Mouse (Mus musculus) splenic B cell, adult 2 months (primary cell): ENCODE measurements around the gene Camk2n1.

ENCODE experiments used
- DNase-seq: peaks from one replicate; pipeline ENCODE4 v3.0.0-alpha.2; 2011; ENCODE audit warnings: low read depth, low spot score
- H3K27me3 ChIP-seq: 2 replicates; pipeline ENCODE4 v1.6.1; 2012; ENCODE audit warnings: mild to moderate bottlenecking, low read length, moderate library complexity, mixed read lengths; ENCODE audit not compliant: control insufficient read depth, poor library complexity, insufficient read depth, severe bottlenecking
- H3K36me3 ChIP-seq: 2 replicates; pipeline ENCODE4 v1.6.1; 2012; ENCODE audit warnings: mild to moderate bottlenecking, low read length, moderate library complexity, mixed read lengths; ENCODE audit not compliant: control insufficient read depth, poor library complexity, insufficient read depth, severe bottlenecking

Camk2n1 gene

GRCm38 (mm10) chr4:138466690-138467089 lies 12.6 kb downstream of the Camk2n1 start:
- no peaks in the 10 kb centered on the region for H3K27me3 ChIP-seq
- DNase-seq: no peak

DNA sequence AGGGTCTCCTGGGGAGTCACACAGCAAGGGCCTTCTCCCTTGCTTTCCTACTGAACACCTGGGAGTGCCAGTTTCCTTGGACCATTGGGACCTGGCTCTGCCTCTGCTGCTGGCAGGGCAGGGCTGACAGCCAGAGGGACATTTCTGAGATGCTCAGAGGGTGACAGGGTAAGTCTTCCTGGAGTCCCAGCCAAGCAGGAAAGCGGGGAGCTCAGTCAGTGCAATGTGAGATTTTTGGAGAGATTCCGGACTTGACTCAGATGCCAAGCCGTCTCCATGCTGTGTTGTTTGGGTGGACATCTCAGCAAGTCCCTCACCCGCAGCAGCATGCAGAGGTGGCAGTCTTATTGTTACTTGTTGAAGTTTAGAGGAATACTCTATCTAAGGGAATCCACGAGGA lies 13.3 kb downstream of the Camk2n1 start:
- H3K36me3 ChIP-seq: no peaks in the 10 kb centered on the region
- H3K27me3 ChIP-seq: no peaks in the 10 kb centered on the region
- no peak for DNase-seq

More at GRCm38 (mm10) chr4:138466690-138467089, 12.6 kb downstream of the Camk2n1 start:
- no peaks in the 10 kb centered on the region for H3K36me3 ChIP-seq

DNA sequence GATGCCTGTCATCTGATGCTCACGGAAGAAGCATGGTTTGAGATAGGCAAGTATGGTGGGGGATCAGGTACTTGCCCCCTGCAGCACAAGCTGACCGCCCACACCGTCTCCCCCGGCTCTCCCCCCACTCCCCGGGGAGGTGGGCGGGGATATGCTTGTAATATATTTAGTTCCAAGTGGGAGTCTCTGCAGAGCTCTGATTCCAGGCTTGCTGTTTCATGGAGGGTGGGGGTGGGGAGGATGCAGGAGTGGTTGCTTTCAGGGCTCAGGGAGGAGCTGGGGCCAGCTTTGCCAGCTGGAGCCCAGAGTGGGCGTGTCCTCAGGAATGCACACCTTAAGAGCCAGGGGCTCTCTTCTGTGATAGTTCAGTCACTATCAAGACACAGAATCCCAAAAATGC lies 15.0 kb downstream of the Camk2n1 start:
- Histone ChIP-seq H3K36me3 (no peaks in the 10 kb centered on the region), H3K27me3 (no peaks in the 10 kb centered on the region)
- DNase-seq: no peak

DNA sequence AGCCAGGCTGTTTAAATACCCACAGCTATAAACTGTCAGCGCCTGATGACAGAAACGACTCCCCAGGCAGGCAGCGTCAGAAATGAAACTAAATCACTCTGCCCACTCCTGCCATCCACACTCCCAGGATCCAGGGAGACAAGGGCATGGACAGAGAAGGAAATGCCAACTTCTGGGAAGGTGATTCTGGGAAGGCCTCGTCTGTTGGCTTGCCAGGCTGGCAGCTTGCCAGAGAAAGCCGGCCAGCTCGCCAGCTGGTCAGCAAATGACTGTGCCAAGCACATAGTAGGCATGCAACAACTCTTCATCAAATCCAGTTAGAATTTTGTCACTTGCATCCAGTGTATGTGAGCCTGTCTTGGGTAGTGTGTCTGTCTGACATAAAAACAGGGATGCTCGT lies 17.1 kb downstream of the Camk2n1 start:
- no peak for DNase-seq
- Histone ChIP-seq H3K27me3 (no peaks in the 10 kb centered on the region), H3K36me3 (no peaks in the 10 kb centered on the region)

DNA sequence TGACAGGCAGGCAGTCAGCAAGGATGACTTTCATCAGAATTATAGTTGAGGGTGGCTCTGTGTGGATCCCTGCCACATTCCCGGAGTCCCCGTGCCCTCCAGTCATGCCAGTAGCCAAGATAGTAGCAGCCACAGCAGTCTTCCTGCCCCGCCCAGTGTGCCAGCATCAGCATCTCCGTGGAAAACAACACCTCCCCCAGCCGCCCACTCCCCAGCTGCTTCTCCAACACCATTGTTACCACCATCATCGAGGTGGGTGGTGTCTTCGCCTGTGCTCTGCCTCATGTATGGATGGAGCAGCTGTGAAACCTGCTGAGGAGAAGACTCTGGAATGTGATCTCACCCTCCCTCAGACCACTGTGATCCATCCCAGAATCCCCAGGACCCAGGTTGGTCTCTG lies 25.5 kb downstream of the Camk2n1 start:
- no peaks in the 10 kb centered on the region for H3K27me3 ChIP-seq
- H3K36me3 ChIP-seq: no peaks in the 10 kb centered on the region
- DNase-seq: no peak

- no peaks in the 10 kb centered on the region for H3K36me3 ChIP-seq
- H3K27me3 ChIP-seq: no peaks in the 10 kb centered on the region
- no peak for DNase-seq
Observed at GRCm38 (mm10) chr4:138480962-138481361, 26.8 kb downstream of the Camk2n1 start.

- Histone ChIP-seq H3K27me3 (no peaks in the 10 kb centered on the region), H3K36me3 (no peaks in the 10 kb centered on the region)
- no peak for DNase-seq
Observed at GRCm38 (mm10) chr4:138482721-138483120, 28.6 kb downstream of the Camk2n1 start.

- DNase-seq: no peak
- H3K36me3 ChIP-seq: no peaks in the 10 kb centered on the region
- H3K27me3 ChIP-seq: no peaks in the 10 kb centered on the region
Observed at GRCm38 (mm10) chr4:138488241-138488640, 34.1 kb downstream of the Camk2n1 start.

GRCm38 (mm10) chr4:138491088-138491487 lies 37.0 kb downstream of the Camk2n1 start:
- no peak for DNase-seq
- Histone ChIP-seq H3K36me3 (no peaks in the 10 kb centered on the region), H3K27me3 (no peaks in the 10 kb centered on the region)

- DNase-seq: no peak
- H3K36me3 ChIP-seq: no peaks in the 10 kb centered on the region
- no peaks in the 10 kb centered on the region for H3K27me3 ChIP-seq
Observed at GRCm38 (mm10) chr4:138493161-138494001, 39.3 kb downstream of the Camk2n1 start.

GRCm38 (mm10) chr4:138494905-138495304 lies 40.8 kb downstream of the Camk2n1 start:
- no peak for DNase-seq
- Histone ChIP-seq H3K36me3 (no peaks in the 10 kb centered on the region), H3K27me3 (no peaks in the 10 kb centered on the region)

DNA sequence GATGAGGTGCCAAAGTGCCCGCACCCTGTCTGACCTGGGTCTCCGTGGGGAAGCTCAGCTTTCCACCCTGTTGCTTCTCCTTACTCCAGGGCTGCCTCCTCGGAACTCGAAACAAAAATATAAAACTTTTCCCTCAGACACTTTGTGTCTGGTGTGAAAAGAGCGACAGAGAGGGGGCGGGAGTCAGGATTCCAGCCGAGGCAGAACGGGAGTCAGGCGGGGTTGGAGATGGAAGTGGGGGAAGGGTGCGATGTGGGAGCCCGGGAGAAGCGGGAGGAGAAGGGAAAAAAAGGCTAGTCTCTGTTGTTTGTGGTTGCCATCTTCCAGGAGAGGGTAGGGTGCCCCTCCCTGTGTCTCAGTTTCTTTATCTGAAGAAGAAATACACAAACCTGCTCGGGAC lies 41.7 kb downstream of the Camk2n1 start:
- Histone ChIP-seq H3K27me3 (no peaks in the 10 kb centered on the region), H3K36me3 (no peaks in the 10 kb centered on the region)
- no peak for DNase-seq

- H3K27me3 ChIP-seq: no peaks in the 10 kb centered on the region
- H3K36me3 ChIP-seq: no peaks in the 10 kb centered on the region
- DNase-seq: no peak
Observed at GRCm38 (mm10) chr4:138496746-138497520, 42.8 kb downstream of the Camk2n1 start.

- Histone ChIP-seq H3K27me3 (no peaks in the 10 kb centered on the region), H3K36me3 (no peaks in the 10 kb centered on the region)
- DNase-seq: no peak
Observed at GRCm38 (mm10) chr4:138499856-138500645, 45.9 kb downstream of the Camk2n1 start.

DNA sequence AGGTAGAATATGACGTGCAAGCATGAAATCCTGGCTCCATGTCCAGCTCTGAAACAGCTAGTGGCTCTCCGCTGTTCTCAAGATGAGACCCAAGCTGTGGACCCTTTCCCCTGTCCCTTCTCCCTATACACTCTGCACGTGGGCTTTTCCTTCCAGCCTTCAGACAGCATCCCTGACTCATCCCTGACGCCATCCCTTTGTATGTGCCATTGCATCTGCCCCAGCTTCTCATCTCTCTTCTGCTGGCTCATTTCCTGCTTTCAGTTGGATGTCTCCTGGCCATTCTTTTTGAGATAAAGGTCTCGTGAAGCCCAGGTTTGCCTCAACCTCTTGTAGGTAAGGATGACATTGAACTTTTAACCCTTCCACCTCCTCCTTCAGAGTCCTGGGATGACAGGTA lies 46.9 kb downstream of the Camk2n1 start:
- Histone ChIP-seq H3K27me3 (no peaks in the 10 kb centered on the region), H3K36me3 (no peaks in the 10 kb centered on the region)
- no peak for DNase-seq
